Mouse (Mus musculus) kidney, postnatal 4 days (tissue): ENCODE measurements at regions not wholly inside any gene's neighbourhood (a gene's known extent, or its start where the extent isn't known, plus 50 kb on each side); places are given as distances from the start of the nearest gene placed in this dataset.
A peak's percentile ranks its signal among the peaks of the same experiment; 100 is the strongest.
"Not testable (repeated sequence)": the region's sequence is repeated elsewhere in the genome, so short reads cannot be mapped to it uniquely, and the experiment has no call there.

Source experiments
- DNase-seq, 2 experiments: peaks; one replicate each; pipeline ENCODE4 v3.0.0; 2021; ENCODE audit warnings: mixed read lengths in 2 of 2

DNA sequence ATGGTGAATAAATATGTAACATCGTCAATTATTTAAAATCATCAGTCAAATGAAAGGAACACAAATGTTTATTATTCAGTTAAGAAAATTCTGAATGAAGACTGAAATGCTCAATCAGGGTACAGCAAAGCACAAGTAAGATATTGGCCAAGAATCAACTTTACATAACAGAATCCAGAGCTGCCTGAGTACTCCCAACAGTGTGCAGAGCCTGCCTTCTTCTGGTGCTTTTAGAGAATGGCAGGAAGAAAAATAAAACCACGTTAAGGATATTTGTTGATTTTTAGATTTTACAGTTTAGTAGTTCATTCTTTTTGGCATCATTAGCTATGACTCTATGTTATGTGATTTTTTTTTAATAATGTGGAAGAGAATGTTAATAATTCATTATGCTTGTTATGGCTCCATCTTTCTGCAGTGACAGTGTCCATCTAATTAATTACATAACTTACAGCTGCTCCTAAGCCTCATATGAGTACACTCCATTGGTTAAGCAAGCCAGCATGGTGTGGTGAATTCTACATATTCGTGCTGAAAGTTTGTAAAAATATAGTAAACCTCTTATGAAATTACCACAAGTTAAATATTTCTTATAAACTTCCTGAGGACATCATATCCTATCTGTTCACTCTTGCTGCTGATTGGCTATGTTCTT, 579.0 kb downstream of the Kcna4 start:
- DNase-seq: no peak

DNA sequence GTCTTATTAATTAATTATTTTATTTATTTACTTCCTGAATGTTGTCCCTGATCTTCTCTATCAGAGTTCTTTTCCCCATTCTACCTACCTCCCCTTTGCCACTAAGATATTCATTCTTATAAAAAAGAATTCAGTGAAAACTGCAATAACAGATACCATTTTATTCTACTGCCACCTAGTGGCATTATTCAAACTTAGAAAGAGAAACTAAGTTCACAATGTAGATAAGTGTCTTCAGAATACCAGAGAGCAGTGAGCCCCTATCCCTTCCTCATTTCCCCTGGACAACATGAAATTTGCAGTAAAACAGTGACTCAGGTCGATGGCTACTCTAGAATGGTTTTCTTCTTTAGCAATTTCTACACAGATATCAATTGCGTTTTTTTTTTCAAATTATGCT, 589.2 kb downstream of the Kcna4 start:
- DNase-seq: no peak

GRCm38 (mm10) chr2:107886063-107886762, 595.8 kb downstream of the Kcna4 start:
- DNase-seq: no peak

GRCm38 (mm10) chr2:107888245-107888644, 597.8 kb downstream of the Kcna4 start:
- no peak for DNase-seq

DNA sequence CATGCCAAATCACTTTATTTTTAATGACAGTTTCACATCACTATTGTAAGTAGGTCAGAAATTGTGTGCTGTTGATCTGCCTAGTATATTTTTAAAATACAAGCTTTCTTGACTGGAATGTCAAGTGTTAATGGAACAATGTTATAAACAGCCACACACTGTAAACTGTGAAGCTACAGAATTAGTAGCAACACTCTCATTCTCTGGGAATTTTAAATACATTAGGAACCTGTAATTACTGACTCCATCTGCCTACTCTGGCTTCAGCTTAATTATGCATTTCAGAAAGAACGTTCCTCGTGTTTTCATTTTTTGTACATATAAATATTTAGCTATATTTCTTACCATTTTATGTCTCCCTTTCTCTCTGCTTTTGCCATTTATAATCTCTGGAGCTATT, 634.7 kb downstream of the Kcna4 start:
- DNase-seq: no peak

- DNase-seq: no peak
Measured at GRCm38 (mm10) chr2:107926606-107927005, 636.2 kb downstream of the Kcna4 start.

DNA sequence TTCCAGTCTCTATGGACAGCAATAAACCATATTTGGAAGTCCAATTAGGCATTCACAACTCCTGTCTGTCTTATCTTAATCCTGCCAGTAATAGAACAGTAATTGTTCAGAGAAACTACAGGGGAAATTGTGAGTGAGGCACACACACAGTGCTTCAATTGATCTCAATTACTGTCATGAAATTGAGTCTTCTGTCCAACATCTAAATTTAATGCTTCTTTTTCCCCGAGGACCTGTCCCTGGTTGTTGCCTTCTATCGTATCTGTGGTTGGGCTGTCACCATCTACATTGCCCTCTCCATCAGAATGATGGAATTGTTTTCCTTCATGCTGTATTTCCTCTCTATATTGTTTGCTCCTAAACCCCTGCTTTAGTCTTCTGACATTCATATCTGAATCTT, 644.9 kb downstream of the Kcna4 start:
- DNase-seq: no peak

DNA sequence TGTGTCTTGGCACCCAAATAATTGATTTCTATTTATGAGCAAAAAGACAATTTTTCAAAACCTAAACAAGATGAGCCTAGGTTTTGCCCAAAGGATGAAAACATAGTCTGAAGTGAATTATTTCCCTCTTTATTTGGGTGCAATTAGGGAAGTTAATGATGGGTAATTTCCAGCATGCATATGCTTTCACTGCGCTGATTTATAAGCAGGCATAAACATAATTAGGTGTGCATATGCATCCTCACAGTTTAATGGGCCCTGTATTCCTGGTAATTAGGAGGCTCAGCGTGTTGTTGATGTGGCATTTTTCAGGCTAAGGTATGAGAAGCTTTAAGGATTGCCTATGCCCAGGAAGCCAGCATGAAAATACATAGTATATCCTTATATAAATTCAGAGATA, 645.3 kb downstream of the Kcna4 start:
- DNase-seq: no peak

- no peak for DNase-seq
Measured at GRCm38 (mm10) chr2:107941374-107941773, 650.9 kb downstream of the Kcna4 start.

GRCm38 (mm10) chr2:107945837-107946451, 655.5 kb downstream of the Kcna4 start:
- DNase-seq: peak; percentile 23 to 38

DNA sequence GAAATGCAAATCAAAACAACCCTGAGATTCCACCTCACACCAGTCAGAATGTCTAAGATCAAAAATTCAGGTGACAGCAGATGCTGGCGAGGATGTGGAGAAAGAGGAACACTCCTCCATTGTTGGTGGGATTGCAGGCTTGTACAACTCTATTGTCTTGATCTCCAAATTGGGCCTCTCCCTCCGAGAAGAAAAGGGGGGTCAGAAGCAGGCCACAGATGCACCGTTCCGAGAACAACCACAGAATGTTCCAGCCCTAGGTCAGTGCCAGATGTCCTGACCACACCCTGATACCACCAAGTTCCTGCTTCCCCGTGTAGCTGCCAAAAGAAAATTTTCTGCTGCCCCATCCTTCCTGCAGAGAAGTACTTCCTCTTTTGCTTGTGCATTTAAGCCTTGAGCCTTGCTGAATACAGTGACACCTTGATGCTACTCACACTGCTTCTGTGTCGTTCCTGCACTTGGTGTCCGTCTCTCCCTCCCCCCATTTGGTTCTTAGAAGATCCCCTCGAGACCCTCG, 665.2 kb downstream of the Kcna4 start:
- not testable (repeated sequence) for DNase-seq

- DNase-seq: not testable (repeated sequence)
Measured at GRCm38 (mm10) chr2:107963921-107964320, 673.5 kb downstream of the Kcna4 start.

- DNase-seq: no peak
Measured at GRCm38 (mm10) chr2:107964841-107965240, 674.4 kb downstream of the Kcna4 start.

DNA sequence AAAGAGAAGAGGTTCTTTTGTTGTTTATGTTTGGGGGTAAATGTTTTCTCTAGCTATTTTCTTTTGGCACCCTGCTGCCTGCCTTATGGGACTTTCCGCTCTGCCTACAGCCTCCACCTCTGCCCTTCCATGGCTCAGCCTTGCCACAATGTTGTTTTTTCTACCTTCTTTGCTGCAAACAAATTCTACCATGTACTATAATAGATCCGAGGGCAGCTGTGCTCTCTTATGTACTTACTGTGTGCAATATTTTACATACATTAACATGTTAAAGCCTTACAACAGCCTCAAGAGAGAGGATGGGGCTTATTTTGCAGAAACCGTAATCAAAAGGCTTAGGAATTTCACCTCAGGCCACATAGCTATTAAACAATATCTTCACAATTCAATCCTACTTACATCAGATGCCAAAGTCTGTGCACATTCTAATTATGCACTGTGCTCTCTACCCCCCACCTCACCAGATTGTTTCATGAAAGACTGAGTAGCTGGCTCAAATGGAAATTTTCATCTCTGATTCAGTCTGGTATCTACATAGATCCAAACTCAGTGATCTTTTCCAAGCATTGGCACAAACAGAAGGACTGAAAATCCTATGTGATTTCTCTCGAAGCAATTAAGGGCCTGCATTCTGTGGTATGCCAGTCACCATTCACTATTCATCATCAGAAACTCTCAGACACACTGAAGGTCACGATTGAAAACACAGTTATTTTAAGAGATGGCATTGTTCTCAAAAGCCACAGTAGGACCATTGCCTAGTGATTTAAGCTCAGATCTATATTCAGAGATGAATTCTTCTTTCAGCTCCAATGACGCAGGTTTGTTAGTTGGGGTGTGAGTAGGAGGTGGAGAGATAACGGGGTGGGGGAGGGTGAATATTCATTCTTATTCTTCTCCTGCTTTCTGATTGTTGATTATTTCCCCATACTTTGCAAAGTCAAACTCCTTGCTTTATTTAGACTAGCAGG, 675.2 kb downstream of the Kcna4 start:
- no peak for DNase-seq

DNA sequence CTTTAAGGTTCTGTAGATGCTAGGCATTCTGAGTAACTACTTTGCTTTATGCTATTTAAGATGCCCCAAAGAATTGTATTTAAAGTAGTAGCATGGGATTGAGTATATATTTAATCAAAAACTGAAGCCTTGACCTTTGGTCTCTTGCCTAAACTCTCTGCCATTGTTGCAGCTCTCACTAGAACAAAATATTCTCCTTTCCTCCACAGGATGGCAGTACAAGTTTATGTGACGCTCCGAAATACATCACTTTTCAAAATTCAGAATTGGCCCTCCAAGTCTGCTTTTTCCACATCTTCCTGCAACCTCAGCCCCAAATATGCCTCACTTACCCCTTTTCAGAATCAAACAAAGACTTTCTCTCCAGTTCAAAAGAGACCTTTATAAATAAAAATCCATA, 678.1 kb downstream of the Kcna4 start:
- no peak for DNase-seq

- DNase-seq: no peak
Measured at GRCm38 (mm10) chr2:107969526-107969925, 679.1 kb downstream of the Kcna4 start.

- no peak for DNase-seq
Measured at GRCm38 (mm10) chr2:107973528-107973927, 683.1 kb downstream of the Kcna4 start.

GRCm38 (mm10) chr2:107994831-107995230, 704.4 kb downstream of the Kcna4 start:
- DNase-seq: no peak

DNA sequence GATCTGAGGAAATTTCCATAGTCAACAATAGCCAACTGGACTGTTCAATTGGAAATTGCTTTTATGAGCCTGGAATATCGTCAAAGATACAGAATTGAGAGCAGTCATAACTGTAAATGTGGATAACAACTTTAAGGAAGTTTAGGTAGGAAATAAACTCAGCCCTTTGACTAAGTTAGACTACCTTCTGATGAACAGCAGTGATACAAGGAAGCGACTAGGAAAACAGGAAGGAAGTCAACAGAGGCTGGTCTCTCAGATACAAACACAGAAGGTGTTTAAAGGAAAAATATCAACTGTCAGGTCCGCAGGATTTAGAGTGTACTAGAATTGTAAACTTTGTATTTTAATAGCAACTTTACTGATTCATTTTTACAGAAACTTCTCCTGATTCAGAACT, 721.1 kb downstream of the Kcna4 start:
- DNase-seq: no peak

DNA sequence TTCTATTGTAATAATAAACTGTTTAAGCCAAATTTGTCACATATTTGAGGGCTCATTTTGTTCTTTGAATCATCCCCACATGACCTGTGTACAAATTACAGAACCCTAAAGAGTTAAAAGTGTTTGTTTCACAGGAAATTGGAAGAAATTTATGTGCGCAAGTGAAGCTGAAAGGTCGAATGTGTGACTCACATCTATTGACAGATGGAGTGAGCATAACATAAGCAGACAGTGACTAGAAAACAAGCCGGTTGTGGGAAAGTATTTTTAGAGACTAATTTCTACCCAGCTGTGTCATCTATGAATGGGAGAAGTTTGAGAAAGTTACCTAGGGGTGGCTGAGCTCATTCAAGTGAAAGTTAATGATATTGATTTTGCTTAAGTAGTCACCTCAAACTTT, 732.8 kb downstream of the Kcna4 start:
- no peak for DNase-seq

GRCm38 (mm10) chr2:108030657-108031056, 740.2 kb downstream of the Kcna4 start:
- DNase-seq: no peak

- no peak for DNase-seq
Measured at GRCm38 (mm10) chr2:108032301-108033013, 742.0 kb downstream of the Kcna4 start.
